Mouse (Mus musculus): ENCODE data around the gene Taf6l. TPM values are rescaled to one million over a fixed set of nuclear protein-coding genes. Genes with fewer than 3 reads are reported as not detected.

Taf6l gene
- 14.4 and 16.9 TPM in 2 replicates for polyA plus RNA-seq (2021; fragmentation: Nextera tagmentation)
- long read RNA-seq, experiment 1, transcript Taf6l-205 (12 exons, 2,065 nt), result major isoform, 27 of 39 reads
- long read RNA-seq, experiment 1, partial matches to known transcripts, result 3 of 39 reads
- long read RNA-seq, experiment 1, other reads (novel, unspliced or antisense), result 5 of 39 reads
- long read RNA-seq, experiment 2, transcript Taf6l-210 (11 exons, 2,006 nt), result minor isoform, 13 of 132 reads
- long read RNA-seq, experiment 2, transcript Taf6l-205 (12 exons, 2,065 nt), result major isoform, 91 of 132 reads
- long read RNA-seq, experiment 2, partial matches to known transcripts, result 9 of 132 reads
- long read RNA-seq, experiment 2, other reads (novel, unspliced or antisense), result 18 of 132 reads

GRCm38 (mm10) chr19:8786008-8786781 lies at the start of gene Taf6l:
Gene Taf6l, minus strand, starts transcription at chr19:8786417.

GRCm38 (mm10) chr19:8829660-8830059 lies 43.4 kb upstream of the Taf6l start, which contains the start of gene AC129217.1:
Gene AC129217.1, plus strand, starts transcription at chr19:8829773.

GRCm38 (mm10) chr19:8819596-8820423 lies 33.6 kb upstream of the Taf6l start, which contains the start of gene Hnrnpul2:
Gene Hnrnpul2, plus strand, starts transcription at chr19:8820010.

GRCm38 (mm10) chr19:8818801-8819595 lies 32.8 kb upstream of the Taf6l start, which contains the start of gene Ttc9c:
Gene Ttc9c, minus strand, starts transcription at chr19:8819333.

GRCm38 (mm10) chr19:8802130-8802821 lies 16.1 kb upstream of the Taf6l start, which contains the start of gene Zbtb3:
Gene Zbtb3, plus strand, starts transcription at chr19:8802555.

GRCm38 (mm10) chr19:8798264-8798946 lies 12.2 kb upstream of the Taf6l start, which contains the start of gene Polr2g:
Gene Polr2g, minus strand, starts transcription at chr19:8798577.

GRCm38 (mm10) chr19:8774086-8774835 lies 12.0 kb downstream of the Taf6l start, which contains the start of gene Tmem179b:
Gene Tmem179b, minus strand, starts transcription at chr19:8774467.

GRCm38 (mm10) chr19:8770567-8771270 lies 15.5 kb downstream of the Taf6l start, which contains the start of gene Tmem223:
Gene Tmem223, plus strand, starts transcription at chr19:8770996.

GRCm38 (mm10) chr19:8756635-8757387 lies 29.4 kb downstream of the Taf6l start, which contains the start of gene Nxf1:
Gene Nxf1, plus strand, starts transcription at chr19:8757073.

GRCm38 (mm10) chr19:8741243-8741869 lies 44.9 kb downstream of the Taf6l start, which contains the start of gene Stx5a:
Gene Stx5a, plus strand, starts transcription at chr19:8741413.

GRCm38 (mm10) chr19:8740603-8741002 lies 45.6 kb downstream of the Taf6l start, which contains the start of gene 1700092M07Rik:
Gene 1700092M07Rik, plus strand, starts transcription at chr19:8740718.

GRCm38 (mm10) chr19:8735389-8736159 lies 50.6 kb downstream of the Taf6l start, which contains the start of gene Wdr74:
Gene Wdr74, plus strand, starts transcription at chr19:8735827.

Data from layer of hippocampus, adult 6 months (tissue).